Mouse (Mus musculus): ENCODE measurements around the gene Pom121l2. TPM values are rescaled to one million over a fixed set of nuclear protein-coding genes. Genes with fewer than 3 reads are reported as not detected.
A peak's percentile ranks its signal among the peaks of the same experiment; 100 is the strongest.

The Pom121l2 gene
- polyA plus RNA-seq, 1 experiment from 2014 or later: not detected

- Histone ChIP-seq H3K27me3 (replicated peaks; ENCODE audit: control insufficient read depth, insufficient read depth, low read length) (peaks cover 83% of the 10 kb centered on the region), H3K27ac (ENCODE audit: low read depth) (no peak overlapping the region), H3K9ac (ENCODE audit: low read length) (no peak overlapping the region), H3K4me2 (ENCODE audit: low read length) (peak overlapping the region; percentile 43), H3K9me3 (ENCODE audit: control insufficient read depth, low read length) (no peaks in the 10 kb centered on the region), H3K4me3 (ENCODE audit: low read depth, low read length) (peak overlapping the region; percentile 32), H3K36me3 (ENCODE audit: control insufficient read depth, insufficient read depth, low read length) (no peaks in the 10 kb centered on the region), H3K4me1 (replicated peaks; ENCODE audit: control insufficient read depth, insufficient read depth, low read length) (no peaks in the 10 kb centered on the region)
- WGBS: 2% methylated on average over 13 of the region's 13 CpGs
- ATAC-seq (replicated peaks; ENCODE audit: low FRiP score, low TSS enrichment, low read depth) (no peak), DNase-seq (ENCODE audit: low spot score) (peak; percentile 79)
Measured at GRCm38 (mm10) chr13:21996840-21997185, 15.8 kb downstream of the Pom121l2 start.

- Histone ChIP-seq H3K4me3 (ENCODE audit: low read depth, low read length) (peak overlapping the region; percentile 32), H3K27me3 (replicated peaks; ENCODE audit: control insufficient read depth, insufficient read depth, low read length) (peaks cover 88% of the 10 kb centered on the region), H3K9me3 (ENCODE audit: control insufficient read depth, low read length) (no peaks in the 10 kb centered on the region), H3K9ac (ENCODE audit: low read length) (no peak overlapping the region), H3K4me2 (ENCODE audit: low read length) (peak overlapping the region; percentile 43), H3K4me1 (replicated peaks; ENCODE audit: control insufficient read depth, insufficient read depth, low read length) (no peaks in the 10 kb centered on the region), H3K36me3 (ENCODE audit: control insufficient read depth, insufficient read depth, low read length) (no peaks in the 10 kb centered on the region), H3K27ac (ENCODE audit: low read depth) (no peak overlapping the region)
- DNase-seq (ENCODE audit: low spot score): peak; percentile 58
- no peak for ATAC-seq (replicated peaks; ENCODE audit: low FRiP score, low TSS enrichment, low read depth)
- 2% methylated on average over 21 of the region's 21 CpGs for WGBS
Measured at GRCm38 (mm10) chr13:21997201-21997820, 16.3 kb downstream of the Pom121l2 start.

GRCm38 (mm10) chr13:21997821-21998220 lies 16.8 kb downstream of the Pom121l2 start:
- DNase-seq (ENCODE audit: low spot score) (peak; percentile 49), ATAC-seq (replicated peaks; ENCODE audit: low FRiP score, low TSS enrichment, low read depth) (no peak)
- no peaks in the 10 kb centered on the region for H3K36me3 ChIP-seq (ENCODE audit: control insufficient read depth, insufficient read depth, low read length)
- H3K4me2 ChIP-seq (ENCODE audit: low read length): peak overlapping the region; percentile 43; the same call in 1 of the 2 replicates
- no peak overlapping the region for H3K27ac ChIP-seq (ENCODE audit: low read depth)
- H3K4me1 ChIP-seq (replicated peaks; ENCODE audit: control insufficient read depth, insufficient read depth, low read length): no peaks in the 10 kb centered on the region
- no peak overlapping the region for H3K9ac ChIP-seq (ENCODE audit: low read length)
- 15% methylated on average over 4 of the region's 4 CpGs for WGBS
- H3K9me3 ChIP-seq (ENCODE audit: control insufficient read depth, low read length): no peaks in the 10 kb centered on the region
- peaks cover 93% of the 10 kb centered on the region for H3K27me3 ChIP-seq (replicated peaks; ENCODE audit: control insufficient read depth, insufficient read depth, low read length)
- H3K4me3 ChIP-seq (ENCODE audit: low read depth, low read length): 0 out of 2 replicates have a peak overlapping the region, but pooled peaks have one; percentile 32

- Histone ChIP-seq H3K4me1 (replicated peaks; ENCODE audit: control insufficient read depth, insufficient read depth, low read length) (no peaks in the 10 kb centered on the region), H3K4me3 (ENCODE audit: low read depth, low read length) (no peak overlapping the region), H3K36me3 (ENCODE audit: control insufficient read depth, insufficient read depth, low read length) (no peaks in the 10 kb centered on the region), H3K27me3 (replicated peaks; ENCODE audit: control insufficient read depth, insufficient read depth, low read length) (peaks cover 99% of the 10 kb centered on the region), H3K9me3 (ENCODE audit: control insufficient read depth, low read length) (no peaks in the 10 kb centered on the region), H3K4me2 (ENCODE audit: low read length) (no peak overlapping the region), H3K27ac (ENCODE audit: low read depth) (no peak overlapping the region), H3K9ac (ENCODE audit: low read length) (no peak overlapping the region)
- ATAC-seq (replicated peaks; ENCODE audit: low FRiP score, low TSS enrichment, low read depth) (no peak), DNase-seq (ENCODE audit: low spot score) (peak; percentile 43)
- WGBS: 27% methylated on average over 3 of the region's 3 CpGs
Measured at GRCm38 (mm10) chr13:21998412-21998811, 17.4 kb downstream of the Pom121l2 start.

GRCm38 (mm10) chr13:21999147-21999546 lies 18.2 kb downstream of the Pom121l2 start:
- DNase-seq (ENCODE audit: low spot score) (peak; percentile 51), ATAC-seq (replicated peaks; ENCODE audit: low FRiP score, low TSS enrichment, low read depth) (no peak)
- Histone ChIP-seq H3K4me2 (ENCODE audit: low read length) (no peak overlapping the region), H3K4me1 (replicated peaks; ENCODE audit: control insufficient read depth, insufficient read depth, low read length) (no peaks in the 10 kb centered on the region), H3K36me3 (ENCODE audit: control insufficient read depth, insufficient read depth, low read length) (no peaks in the 10 kb centered on the region), H3K27me3 (replicated peaks; ENCODE audit: control insufficient read depth, insufficient read depth, low read length) (peaks cover 100% of the 10 kb centered on the region), H3K9me3 (ENCODE audit: control insufficient read depth, low read length) (no peaks in the 10 kb centered on the region), H3K4me3 (ENCODE audit: low read depth, low read length) (no peak overlapping the region), H3K9ac (ENCODE audit: low read length) (no peak overlapping the region), H3K27ac (ENCODE audit: low read depth) (no peak overlapping the region)
- 34% methylated on average over 4 of the region's 4 CpGs for WGBS

GRCm38 (mm10) chr13:22001346-22001745 lies 20.4 kb downstream of the Pom121l2 start:
- H3K36me3 ChIP-seq (ENCODE audit: control insufficient read depth, insufficient read depth, low read length): no peaks in the 10 kb centered on the region
- H3K9ac ChIP-seq (ENCODE audit: low read length): no peak overlapping the region
- H3K4me2 ChIP-seq (ENCODE audit: low read length): no peak overlapping the region
- DNase-seq (ENCODE audit: low spot score): no peak
- no peaks in the 10 kb centered on the region for H3K4me1 ChIP-seq (replicated peaks; ENCODE audit: control insufficient read depth, insufficient read depth, low read length)
- ATAC-seq (replicated peaks; ENCODE audit: low FRiP score, low TSS enrichment, low read depth): no peak
- no peak overlapping the region for H3K4me3 ChIP-seq (ENCODE audit: low read depth, low read length)
- H3K27ac ChIP-seq (ENCODE audit: low read depth): no peak overlapping the region
- 63% methylated on average over 2 of the region's 2 CpGs for WGBS
- H3K9me3 ChIP-seq (ENCODE audit: control insufficient read depth, low read length): no peaks in the 10 kb centered on the region
- H3K27me3 ChIP-seq (replicated peaks; ENCODE audit: control insufficient read depth, insufficient read depth, low read length): peaks cover 100% of the 10 kb centered on the region

- no peaks in the 10 kb centered on the region for H3K36me3 ChIP-seq (ENCODE audit: control insufficient read depth, insufficient read depth, low read length)
- DNase-seq (ENCODE audit: low spot score) (no peak), ATAC-seq (replicated peaks; ENCODE audit: low FRiP score, low TSS enrichment, low read depth) (no peak)
- no peak overlapping the region for H3K4me3 ChIP-seq (ENCODE audit: low read depth, low read length)
- 27% methylated on average over 5 of the region's 5 CpGs for WGBS
- H3K27me3 ChIP-seq (replicated peaks; ENCODE audit: control insufficient read depth, insufficient read depth, low read length): peaks cover 100% of the 10 kb centered on the region
- H3K27ac ChIP-seq (ENCODE audit: low read depth): no peak overlapping the region
- no peak overlapping the region for H3K4me2 ChIP-seq (ENCODE audit: low read length)
- no peak overlapping the region for H3K9ac ChIP-seq (ENCODE audit: low read length)
- H3K9me3 ChIP-seq (ENCODE audit: control insufficient read depth, low read length): no peaks in the 10 kb centered on the region
- H3K4me1 ChIP-seq (replicated peaks; ENCODE audit: control insufficient read depth, insufficient read depth, low read length): peaks cover 4% of the 10 kb centered on the region; the same call in 1 of the 2 replicates
Measured at GRCm38 (mm10) chr13:22001823-22002222, 20.8 kb downstream of the Pom121l2 start.

GRCm38 (mm10) chr13:22005605-22006333 lies 24.8 kb downstream of the Pom121l2 start:
- Histone ChIP-seq H3K9me3 (ENCODE audit: control insufficient read depth, low read length) (no peaks in the 10 kb centered on the region), H3K4me2 (ENCODE audit: low read length) (peak overlapping the region; percentile 91), H3K4me3 (ENCODE audit: low read depth, low read length) (peak overlapping the region; percentile 55), H3K36me3 (ENCODE audit: control insufficient read depth, insufficient read depth, low read length) (no peaks in the 10 kb centered on the region), H3K27me3 (replicated peaks; ENCODE audit: control insufficient read depth, insufficient read depth, low read length) (peaks cover 100% of the 10 kb centered on the region), H3K27ac (ENCODE audit: low read depth) (no peak overlapping the region), H3K4me1 (replicated peaks; ENCODE audit: control insufficient read depth, insufficient read depth, low read length) (peaks cover 7% of the 10 kb centered on the region; the same call in 1 of the 2 replicates), H3K9ac (ENCODE audit: low read length) (peak overlapping the region; percentile 8; the same call in 1 of the 2 replicates)
- peak; percentile 85 for ATAC-seq (replicated peaks; ENCODE audit: low FRiP score, low TSS enrichment, low read depth)
- DNase-seq (ENCODE audit: low spot score): peak; percentile 89
- under 1% methylated on average over 45 of the region's 45 CpGs for WGBS

All from intestine, embryonic 14.5 days (tissue).